Mouse (Mus musculus) embryonic facial prominence, embryonic 14.5 days (tissue): Measurements from ENCODE around the gene H2-Oa. TPM values are rescaled to one million over a fixed set of nuclear protein-coding genes. Genes with fewer than 3 reads are reported as not detected.

Experiments
- ATAC-seq: fragments of 200-750 bp; cut with Nextera tagmentation; 2 replicates; pipeline ENCODE4 v1.8.0; 2017; ENCODE audit warnings: low read depth, moderate number of reproducible peaks, moderate TSS enrichment
- DNase-seq: peaks from one replicate; pipeline ENCODE4 v3.0.0-alpha.2; 2015; ENCODE audit warnings: low spot score
- H3K27ac ChIP-seq: fragments of 300-500 bp; sonication (generic); replicated peaks from 2 replicates; pipeline ENCODE4 v1.5.1; 2014; ENCODE audit warnings: low read depth, mild to moderate bottlenecking, low read length, moderate library complexity
- H3K27me3 ChIP-seq: fragments of 300-500 bp; sonication (generic); replicated peaks from 2 replicates; pipeline ENCODE4 v1.6.1; 2014; ENCODE audit warnings: low read length; ENCODE audit not compliant: control insufficient read depth, insufficient read depth
- H3K36me3 ChIP-seq: fragments of 300-500 bp; sonication (generic); 2 replicates; pipeline ENCODE4 v1.6.1; 2014; ENCODE audit warnings: low read length, mixed read lengths; ENCODE audit not compliant: control insufficient read depth, insufficient read depth
- H3K4me1 ChIP-seq: fragments of 300-500 bp; sonication (generic); 2 replicates; pipeline ENCODE4 v1.6.1; 2014; ENCODE audit warnings: antibody characterized with exemption, low read length; ENCODE audit not compliant: control insufficient read depth, insufficient read depth
- H3K4me2 ChIP-seq: fragments of 300-500 bp; sonication (generic); 2 replicates; pipeline ENCODE4 v1.6.1; 2014; ENCODE audit warnings: low read depth, mild to moderate bottlenecking, low read length, moderate library complexity, mixed read lengths
- H3K4me3 ChIP-seq: fragments of 300-500 bp; sonication (generic); 2 replicates; pipeline ENCODE4 v1.5.1; 2014; ENCODE audit warnings: low read depth, mild to moderate bottlenecking, low read length
- H3K9ac ChIP-seq: fragments of 300-500 bp; sonication (generic); 2 replicates; pipeline ENCODE4 v1.6.1; 2014; ENCODE audit warnings: low read depth, mild to moderate bottlenecking, low read length, moderate library complexity, mixed read lengths
- H3K9me3 ChIP-seq: fragments of 300-500 bp; sonication (generic); 2 replicates; pipeline ENCODE4 v1.6.1; 2016; ENCODE audit warnings: low read length; ENCODE audit not compliant: control insufficient read depth
- WGBS: fragments of 180-500 bp; shearing (Covaris S2); extraction: QIAGEN DNeasy Blood & Tissue Kit; methylation state at CpG from one replicate; pipeline ENCODE4 v1.1.7; 2014; 5-methylcytosine and 5-hydroxymethylcytosine counted together
- polyA plus RNA-seq: library from polyadenylated mRNA; unstranded; fragments of >200 nt; fragmentation: Nextera tagmentation; extraction: Ambion mirVana; gene quantifications from 2 replicates; pipeline ENCODE4 v1.2.1, GENCODE M21; 2014

H2-Oa gene
- polyA plus RNA-seq, 1 experiment from 2014 or later, result 0.36 TPM

DNA sequence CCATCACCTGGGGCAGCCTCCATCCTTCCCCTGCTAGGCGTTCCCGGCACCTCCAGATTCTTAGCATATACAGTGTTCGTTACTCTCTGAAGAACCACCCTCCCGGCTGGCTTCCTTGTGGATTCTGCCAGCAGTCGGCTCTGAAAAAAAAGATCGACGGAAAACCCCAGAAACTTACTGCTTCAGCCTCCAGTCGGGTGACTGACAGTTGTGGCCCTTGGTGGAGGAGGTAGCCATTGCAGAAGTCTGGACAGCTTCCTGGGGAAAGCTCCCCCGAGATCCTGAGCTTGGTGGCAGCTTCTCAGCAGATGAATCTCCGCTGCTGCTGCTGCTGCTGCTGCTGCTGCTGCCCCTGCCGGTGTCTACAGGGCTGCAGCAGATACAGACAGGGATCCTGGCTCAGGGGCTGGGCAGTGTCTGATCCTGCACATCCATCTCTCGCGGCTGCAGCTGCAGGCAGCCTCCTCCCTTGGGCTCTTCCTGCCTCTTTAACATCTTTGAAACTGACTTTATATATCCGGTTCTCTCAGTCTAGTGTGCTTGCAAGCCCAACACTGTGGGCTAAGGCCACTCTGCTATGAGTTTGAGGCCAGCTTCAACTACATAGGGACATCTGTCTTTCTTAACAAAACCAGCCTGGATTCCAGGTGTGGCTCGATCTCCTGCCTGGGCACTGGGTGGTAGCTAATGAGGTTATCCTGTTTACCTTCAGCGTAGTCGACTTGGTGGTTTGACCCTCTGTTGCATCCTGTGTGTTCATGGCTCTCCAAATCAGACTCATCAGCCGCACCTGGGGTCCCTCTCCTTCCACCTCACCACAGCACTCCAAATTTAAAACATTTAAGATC lies 37.0 kb downstream of the H2-Oa start:
- H3K4me3 ChIP-seq, result peak overlapping the region; percentile 13; the same call in 1 of the 2 replicates
- H3K4me1 ChIP-seq, result peaks cover 30% of the 10 kb centered on the region
- H3K9ac ChIP-seq, result peak overlapping the region; percentile 34; the same call in 1 of the 2 replicates
- peak; percentile 34 for DNase-seq
- no peaks in the 10 kb centered on the region for H3K27me3 ChIP-seq
- 22% methylated on average over 18 of the region's 18 CpGs for WGBS
- 0 out of 2 replicates have a peak, but pooled peaks cover 6% of the 10 kb centered on the region for H3K36me3 ChIP-seq
- H3K4me2 ChIP-seq, result peak overlapping the region; percentile 31
- no peaks in the 10 kb centered on the region for H3K9me3 ChIP-seq
- ATAC-seq, result 0 out of 2 replicates have a peak, but pooled peaks have one; percentile 2
- H3K27ac ChIP-seq, result no peak overlapping the region

GRCm38 (mm10) chr17:34130073-34130947 lies 38.2 kb downstream of the H2-Oa start:
- WGBS, result 73% methylated on average over 19 of the region's 19 CpGs
- no peak for DNase-seq

GRCm38 (mm10) chr17:34131911-34132310 lies 39.8 kb downstream of the H2-Oa start:
- Histone ChIP-seq H3K9me3 (no peaks in the 10 kb centered on the region), H3K4me3 (no peak overlapping the region)
- 70% methylated on average over 7 of the region's 7 CpGs for WGBS

More at GRCm38 (mm10) chr17:34130073-34130947, 38.2 kb downstream of the H2-Oa start:
- H3K36me3 ChIP-seq, result 0 out of 2 replicates have a peak, but pooled peaks cover 6% of the 10 kb centered on the region
- H3K4me1 ChIP-seq, result peaks cover 24% of the 10 kb centered on the region; the same call in 1 of the 2 replicates
- no peaks in the 10 kb centered on the region for H3K9me3 ChIP-seq
- no peak overlapping the region for H3K27ac ChIP-seq
- H3K4me2 ChIP-seq, result no peak overlapping the region
- H3K9ac ChIP-seq, result no peak overlapping the region
- no peaks in the 10 kb centered on the region for H3K27me3 ChIP-seq
- no peak for ATAC-seq
- no peak overlapping the region for H3K4me3 ChIP-seq

DNA sequence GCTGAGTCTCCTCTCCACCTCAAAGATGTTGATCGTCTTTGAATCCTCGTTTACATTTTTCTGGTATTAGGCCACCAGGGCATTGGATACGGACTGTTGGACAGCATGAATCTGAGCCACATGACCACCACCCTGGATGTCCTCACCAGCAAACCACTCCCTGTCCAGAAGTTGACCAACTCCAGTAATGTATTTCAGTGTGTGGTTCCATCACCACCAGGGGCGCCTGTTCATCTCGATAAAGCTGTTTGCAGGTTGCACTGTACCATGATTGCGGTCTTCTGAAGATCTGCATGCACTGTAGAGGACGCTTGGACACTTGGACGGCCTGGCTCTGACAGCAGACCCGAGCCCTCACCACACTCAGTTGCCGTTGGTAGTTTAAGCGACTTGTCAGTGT lies 41.1 kb downstream of the H2-Oa start:
- Histone ChIP-seq H3K27ac (no peak overlapping the region), H3K4me3 (no peak overlapping the region), H3K36me3 (no peaks in the 10 kb centered on the region), H3K27me3 (peaks cover 1% of the 10 kb centered on the region; the same call in 1 of the 2 replicates), H3K9me3 (no peaks in the 10 kb centered on the region), H3K4me2 (no peak overlapping the region), H3K9ac (no peak overlapping the region), H3K4me1 (peaks cover 9% of the 10 kb centered on the region; the same call in 1 of the 2 replicates)
- WGBS, result 87% methylated on average over 11 of the region's 11 CpGs
- ATAC-seq (no peak), DNase-seq (no peak)

More at GRCm38 (mm10) chr17:34131911-34132310, 39.8 kb downstream of the H2-Oa start:
- Histone ChIP-seq H3K4me2 (no peak overlapping the region), H3K36me3 (no peaks in the 10 kb centered on the region), H3K27me3 (no peaks in the 10 kb centered on the region), H3K4me1 (peaks cover 20% of the 10 kb centered on the region; the same call in 1 of the 2 replicates), H3K9ac (no peak overlapping the region), H3K27ac (no peak overlapping the region)
- ATAC-seq, result no peak
- no peak for DNase-seq

GRCm38 (mm10) chr17:34134451-34134850 lies 42.3 kb downstream of the H2-Oa start:
- peaks cover 12% of the 10 kb centered on the region; the same call in 1 of the 2 replicates for H3K27me3 ChIP-seq
- peaks cover 3% of the 10 kb centered on the region; the same call in 1 of the 2 replicates for H3K4me1 ChIP-seq
- no peak for DNase-seq
- no peak for ATAC-seq
- H3K9ac ChIP-seq, result no peak overlapping the region
- 83% methylated on average over 3 of the region's 3 CpGs for WGBS
- no peak overlapping the region for H3K4me2 ChIP-seq
- no peaks in the 10 kb centered on the region for H3K36me3 ChIP-seq
- no peak overlapping the region for H3K27ac ChIP-seq
- no peaks in the 10 kb centered on the region for H3K9me3 ChIP-seq
- no peak overlapping the region for H3K4me3 ChIP-seq

GRCm38 (mm10) chr17:34135297-34136224 lies 43.4 kb downstream of the H2-Oa start:
- Histone ChIP-seq H3K4me1 (peaks cover 11% of the 10 kb centered on the region), H3K36me3 (no peaks in the 10 kb centered on the region), H3K27me3 (peaks cover 21% of the 10 kb centered on the region), H3K9me3 (no peaks in the 10 kb centered on the region), H3K4me3 (peak overlapping the region; percentile 36), H3K9ac (peak overlapping the region; percentile 19; the same call in 1 of the 2 replicates), H3K27ac (no peak overlapping the region), H3K4me2 (peak overlapping the region; percentile 60)
- DNase-seq (peak; percentile 98), ATAC-seq (peak; percentile 99)
- 7% methylated on average over 24 of the region's 31 CpGs for WGBS

DNA sequence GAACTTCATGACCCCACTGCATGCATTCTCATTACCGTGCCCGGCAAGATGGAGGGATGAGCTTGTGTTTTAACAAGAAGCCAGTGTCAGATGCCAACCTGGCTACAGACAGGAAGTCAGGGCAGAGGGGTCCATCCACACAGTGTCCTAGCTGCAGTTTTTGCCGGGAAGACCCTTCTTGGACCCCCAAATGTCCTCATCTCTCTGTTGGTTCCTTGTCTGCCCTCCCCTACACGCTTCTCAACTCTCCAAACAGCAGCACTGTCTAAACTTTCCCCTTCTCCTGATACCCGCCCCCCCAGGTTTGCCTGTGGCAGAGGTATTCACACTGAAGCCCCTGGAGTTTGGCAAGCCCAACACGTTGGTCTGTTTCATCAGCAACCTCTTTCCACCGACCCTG lies 45.5 kb downstream of the H2-Oa start:
- Histone ChIP-seq H3K4me2 (no peak overlapping the region), H3K4me3 (no peak overlapping the region), H3K4me1 (peaks cover 11% of the 10 kb centered on the region), H3K9me3 (no peaks in the 10 kb centered on the region), H3K27ac (no peak overlapping the region), H3K27me3 (peaks cover 27% of the 10 kb centered on the region), H3K36me3 (no peaks in the 10 kb centered on the region), H3K9ac (no peak overlapping the region)
- WGBS, result 72% methylated on average over 7 of the region's 7 CpGs
- DNase-seq (no peak), ATAC-seq (no peak)
